Mouse (Mus musculus) CH12.LX (cell line): Measurements from ENCODE around the gene Ybx1.

Source experiments
- CTCF ChIP-seq, 2 experiments: IDR thresholded peaks in 1 of 2; conservative IDR thresholded peaks in 1 of 2; 2 replicates each; pipeline ENCODE4 v1.5.1; 2011 to 2012; ENCODE audit warnings: low read depth in 2 of 2, low read length in 2 of 2, improper control_type of control experiment in 1 of 2, inconsistent platforms in 1 of 2, mild to moderate bottlenecking in 1 of 2, moderate library complexity in 1 of 2
- E2F4 ChIP-seq: IDR thresholded peaks from 2 replicates; pipeline ENCODE4 v1.6.1; 2011; ENCODE audit warnings: low read depth, low read length, improper control_type of control experiment; ENCODE audit not compliant: insufficient replicate concordance
- ELF1 ChIP-seq: IDR thresholded peaks from 2 replicates; pipeline ENCODE4 v1.6.1; 2014; ENCODE audit warnings: low read depth, mild to moderate bottlenecking, inconsistent platforms, low read length, improper control_type of control experiment
- EP300 ChIP-seq: IDR thresholded peaks from 2 replicates; pipeline ENCODE4 v1.6.1; 2011; ENCODE audit warnings: low read length, improper control_type of control experiment
- MAFK ChIP-seq: IDR thresholded peaks from 2 replicates; pipeline ENCODE4 v1.6.1; 2011; ENCODE audit warnings: low read length, improper control_type of control experiment; ENCODE audit not compliant: insufficient replicate concordance
- POLR2A ChIP-seq: IDR thresholded peaks from 2 replicates; pipeline ENCODE4 v1.6.1; 2011; ENCODE audit warnings: low read depth, mild to moderate bottlenecking, improper control_type of control experiment, low read length
- ZC3H11A ChIP-seq: IDR thresholded peaks from 2 replicates; pipeline ENCODE4 v1.6.1; 2012; ENCODE audit warnings: low read depth, mild to moderate bottlenecking, inconsistent platforms, low read length, improper control_type of control experiment
- ZNF384 ChIP-seq: IDR thresholded peaks from 2 replicates; pipeline ENCODE4 v1.6.1; 2012; ENCODE audit warnings: low read depth, low read length, improper control_type of control experiment, inconsistent platforms

DNA sequence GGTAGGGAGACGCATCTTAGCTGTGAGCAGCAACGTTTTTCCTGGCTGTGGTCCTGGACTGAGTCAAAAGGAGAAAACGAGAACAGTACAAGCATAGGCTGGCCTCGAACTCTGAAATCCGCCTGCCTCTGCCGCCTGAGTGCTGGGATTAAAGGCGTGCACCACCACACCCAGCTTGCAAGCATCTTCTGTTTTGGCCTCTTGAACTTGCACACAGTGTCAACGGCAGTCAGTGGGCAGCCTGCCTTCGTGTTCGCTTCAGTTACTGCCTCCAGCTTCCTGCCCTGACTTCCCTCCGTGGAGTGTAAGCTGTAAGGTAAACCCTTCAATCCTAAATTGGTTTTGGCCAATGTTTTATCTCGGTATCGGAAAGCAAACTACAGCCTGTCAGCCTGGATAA is 27.8 kb downstream of the Ybx1 start:
- TF ChIP-seq POLR2A (no peak), ZC3H11A (no peak), CTCF (conservative IDR thresholded peaks at IDR 0.05 in 1 of 2, IDR thresholded peaks at IDR 0.05 in 1 of 2; ENCODE audit: low read depth in 2 of 2, low read length in 2 of 2) (no peak), ELF1 (no peak), ZNF384 (no peak), E2F4 (no peak), MAFK (no peak), EP300 (no peak)
